Mouse (Mus musculus) lung, postnatal 36 days (tissue): ENCODE data around the gene 4833423E24Rik.

ENCODE experiments used
- DNase-seq: peaks from one replicate; pipeline ENCODE4 v3.0.0; 2022; ENCODE audit warnings: mixed read lengths

4833423E24Rik gene

DNA sequence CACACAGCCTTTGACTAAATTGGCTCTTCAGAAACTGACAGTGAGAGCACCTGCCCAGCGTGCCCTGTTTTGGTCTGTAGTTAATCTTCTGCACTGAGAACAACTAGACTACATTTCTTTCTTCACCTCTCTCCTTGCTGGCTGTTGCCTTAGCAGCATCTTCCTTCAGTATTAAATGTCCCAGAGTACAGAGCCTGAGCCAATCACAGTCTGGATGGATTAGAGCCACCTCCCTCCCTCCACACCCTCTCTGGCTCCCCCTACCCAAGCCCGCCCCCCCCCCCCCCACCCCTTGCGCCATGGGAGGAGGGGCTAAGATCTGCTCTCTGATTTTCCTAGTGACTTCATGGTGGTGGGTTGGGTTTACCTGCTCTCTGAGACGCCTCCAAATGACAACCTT is at the start of gene 4833423E24Rik:
4833423E24Rik (minus strand) TSS at position 146 of the 400 bp plus-strand sequence.
- no peak for DNase-seq

DNA sequence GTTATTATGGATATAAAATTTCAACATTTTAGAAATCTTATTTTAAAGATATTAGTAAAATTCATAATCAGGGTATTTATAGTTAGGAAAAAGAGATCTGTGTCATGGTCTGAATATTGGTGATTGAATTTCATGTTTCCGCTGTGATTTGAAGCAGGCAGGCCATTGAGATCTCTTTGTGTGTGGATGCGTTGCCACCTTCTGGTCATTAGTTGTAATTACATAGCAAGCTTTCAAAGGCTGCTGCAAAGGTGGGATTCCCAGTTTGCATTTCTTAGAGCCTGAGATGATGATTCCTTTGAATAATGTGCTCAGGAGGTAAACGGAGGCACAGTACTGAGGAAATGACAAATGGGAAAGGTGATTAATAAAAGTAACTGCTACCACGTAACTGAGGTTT is 42.4 kb upstream of the 4833423E24Rik start:
- DNase-seq, result peak; percentile 63

DNA sequence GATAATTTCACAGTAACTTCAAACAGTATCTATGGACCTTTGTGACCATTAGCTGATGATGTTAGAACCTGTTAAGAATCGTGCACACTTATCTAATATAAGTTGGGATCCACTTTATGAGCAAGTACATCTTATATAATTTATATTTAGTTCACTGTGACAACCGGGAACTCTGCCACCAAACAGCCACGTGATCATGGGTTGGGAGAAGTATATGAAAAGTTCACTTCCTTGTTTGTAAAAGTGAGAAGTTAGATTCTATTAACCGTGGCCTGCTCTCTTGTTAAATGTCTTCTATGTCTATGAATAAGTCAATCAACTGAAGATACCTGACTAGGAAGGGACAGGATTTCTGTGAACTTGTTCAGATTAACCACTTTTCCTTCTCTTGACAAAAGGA is 41.4 kb upstream of the 4833423E24Rik start:
- DNase-seq, result peak; percentile 35

DNA sequence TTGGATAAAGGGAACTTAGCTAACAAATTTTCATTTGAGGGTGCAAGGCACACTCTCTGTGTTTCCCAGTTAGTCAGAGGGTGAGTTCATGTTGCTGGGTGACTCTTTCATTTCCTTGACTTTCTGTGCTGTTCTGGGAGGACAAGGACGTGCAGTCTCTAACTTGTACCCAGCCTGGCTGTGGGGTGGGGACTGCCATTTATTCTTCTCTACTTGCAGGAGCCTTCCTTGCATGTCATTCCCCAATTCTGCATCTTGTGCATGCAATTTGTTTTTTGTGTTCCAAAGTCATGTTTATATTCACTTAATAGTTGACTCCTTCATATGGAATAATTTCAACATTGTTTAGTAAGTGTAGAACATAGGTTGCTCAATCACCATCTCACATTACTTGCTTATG is 36.0 kb upstream of the 4833423E24Rik start:
- no peak for DNase-seq

DNA sequence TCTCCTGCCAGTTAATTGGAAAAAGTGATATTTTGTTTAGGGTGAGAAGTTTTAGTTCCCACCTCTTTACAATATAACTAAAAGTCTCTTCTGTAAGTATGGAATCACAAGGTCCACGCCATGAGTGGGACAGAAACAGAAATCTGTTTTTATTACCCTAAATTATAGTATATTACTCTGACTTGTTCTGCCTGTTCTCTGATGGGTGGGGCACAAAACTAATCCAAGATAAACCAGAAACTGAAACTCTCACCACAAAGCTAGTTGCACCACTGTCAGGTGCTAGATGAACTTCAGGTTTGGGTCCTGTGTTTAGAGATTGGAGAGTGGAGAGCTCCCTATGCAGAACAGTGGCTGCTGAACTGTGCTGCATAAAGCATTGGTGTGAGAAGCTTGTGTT is 15.1 kb upstream of the 4833423E24Rik start:
- DNase-seq, result peak; percentile 3

DNA sequence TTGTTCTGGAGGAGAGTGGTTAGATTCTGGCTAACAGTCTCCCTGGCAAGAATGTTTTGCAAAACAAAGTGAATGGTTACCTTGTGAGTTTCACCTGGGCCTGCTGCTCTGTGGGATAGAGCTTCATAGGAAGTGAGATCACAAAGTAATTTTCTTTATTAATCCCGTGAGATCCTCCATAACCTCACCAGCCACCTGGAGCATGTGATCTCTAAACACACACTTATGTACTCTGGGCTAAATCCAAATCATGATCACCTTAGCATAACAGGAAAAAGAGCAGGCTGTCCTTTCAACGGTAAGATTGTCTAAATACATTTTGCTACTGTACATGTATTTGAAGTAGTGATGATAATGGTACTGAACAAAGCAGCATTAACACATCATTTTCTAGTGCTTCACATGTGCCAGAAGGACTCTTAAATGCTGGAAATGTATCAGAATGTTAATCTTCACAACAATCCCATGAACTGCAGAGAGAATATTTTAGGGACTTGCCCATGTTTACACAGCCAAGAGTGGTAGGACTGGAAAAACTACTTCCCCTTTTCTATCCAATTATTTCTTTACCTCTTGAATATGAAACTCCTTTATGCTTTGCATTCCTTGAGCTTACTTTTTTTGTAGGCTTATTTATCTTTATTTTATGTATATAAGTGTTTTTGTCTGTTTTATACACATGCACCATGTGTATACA is 13.4 kb upstream of the 4833423E24Rik start:
- DNase-seq, result peak; percentile 23

DNA sequence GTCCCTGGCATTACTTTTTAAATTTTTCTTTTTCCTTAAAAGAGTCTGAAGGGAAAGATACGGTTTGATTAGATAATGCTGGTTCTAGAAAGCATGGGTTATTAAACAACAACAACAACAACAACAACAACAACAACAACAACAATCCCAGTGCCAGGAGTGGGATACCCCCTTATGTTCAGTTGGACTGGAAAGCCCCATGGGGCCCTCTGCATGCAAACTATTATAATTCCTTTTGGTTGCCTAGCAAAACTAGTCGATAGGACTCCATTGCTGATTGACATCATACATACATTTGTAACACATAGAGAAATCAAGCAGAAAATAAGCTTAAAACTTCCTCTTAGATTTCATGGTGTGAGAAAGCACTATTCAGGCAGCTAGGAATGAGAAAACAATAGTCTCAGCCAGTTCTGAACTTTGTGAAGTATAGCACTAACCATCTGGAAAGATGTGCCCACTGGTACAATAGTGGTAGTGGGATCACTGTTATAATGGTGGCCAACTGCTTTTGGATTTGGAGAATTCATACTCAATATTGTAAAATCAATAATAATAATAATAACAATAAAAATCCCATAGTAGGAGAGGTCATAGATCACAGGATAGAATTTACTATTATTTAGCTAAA is 4.2 kb upstream of the 4833423E24Rik start:
- DNase-seq, result no peak

DNA sequence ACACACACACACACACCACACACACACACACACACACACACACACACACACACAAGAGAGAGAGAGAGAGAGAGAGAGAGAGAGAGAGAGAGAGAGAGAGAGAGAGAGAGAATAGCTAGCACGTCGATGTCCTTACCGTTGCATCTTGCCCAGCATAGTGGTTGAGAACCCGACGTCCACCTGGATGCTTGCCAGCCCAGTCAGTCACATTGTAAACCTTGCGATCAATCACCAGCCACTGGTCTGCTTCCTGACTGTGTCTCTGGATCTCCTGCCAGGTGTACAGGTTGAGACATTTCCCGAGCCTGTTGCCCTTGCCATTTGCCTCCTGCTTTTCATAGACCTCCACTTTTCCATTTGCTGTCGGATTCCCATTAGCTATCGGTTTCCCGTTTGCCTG is 532 bp downstream of the 4833423E24Rik start:
- no peak for DNase-seq

DNA sequence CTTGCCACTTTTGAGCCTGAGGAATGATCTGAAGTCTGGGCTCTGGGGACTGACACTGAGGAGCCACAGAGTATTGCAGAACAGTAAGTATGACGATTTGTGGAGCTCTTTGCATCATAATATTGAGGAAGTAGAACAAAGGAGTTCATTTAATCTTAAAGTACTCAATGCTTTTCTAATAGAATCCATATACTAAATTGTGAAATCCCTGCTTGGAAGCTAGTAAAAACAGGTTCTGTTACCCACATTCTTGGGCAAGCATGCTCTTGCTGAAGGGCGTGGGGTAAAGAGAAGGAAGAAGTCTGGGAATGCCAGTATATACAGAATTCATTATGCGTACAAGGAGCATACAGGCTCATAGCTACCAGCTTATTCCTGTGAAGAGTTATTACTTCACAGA is 8.4 kb downstream of the 4833423E24Rik start:
- no peak for DNase-seq

DNA sequence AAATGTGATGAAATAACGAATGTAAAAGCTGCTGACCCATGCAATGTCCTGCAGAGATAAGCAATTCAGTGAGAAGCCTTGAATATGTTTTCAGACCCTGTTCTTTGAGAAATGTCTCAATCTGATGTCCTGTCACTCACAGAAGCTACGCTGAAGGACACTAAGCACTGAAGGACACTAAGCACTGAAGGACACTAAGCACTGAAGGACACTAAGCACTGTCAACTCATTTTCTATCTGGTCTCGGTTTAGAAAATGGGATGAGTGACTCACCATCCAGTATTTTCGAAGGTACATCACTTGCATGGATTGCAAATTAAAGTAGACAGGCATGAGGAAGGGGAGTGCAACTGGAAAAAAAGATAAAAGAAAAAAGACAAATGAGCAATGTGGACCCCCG is 28.4 kb downstream of the 4833423E24Rik start:
- DNase-seq, result no peak

DNA sequence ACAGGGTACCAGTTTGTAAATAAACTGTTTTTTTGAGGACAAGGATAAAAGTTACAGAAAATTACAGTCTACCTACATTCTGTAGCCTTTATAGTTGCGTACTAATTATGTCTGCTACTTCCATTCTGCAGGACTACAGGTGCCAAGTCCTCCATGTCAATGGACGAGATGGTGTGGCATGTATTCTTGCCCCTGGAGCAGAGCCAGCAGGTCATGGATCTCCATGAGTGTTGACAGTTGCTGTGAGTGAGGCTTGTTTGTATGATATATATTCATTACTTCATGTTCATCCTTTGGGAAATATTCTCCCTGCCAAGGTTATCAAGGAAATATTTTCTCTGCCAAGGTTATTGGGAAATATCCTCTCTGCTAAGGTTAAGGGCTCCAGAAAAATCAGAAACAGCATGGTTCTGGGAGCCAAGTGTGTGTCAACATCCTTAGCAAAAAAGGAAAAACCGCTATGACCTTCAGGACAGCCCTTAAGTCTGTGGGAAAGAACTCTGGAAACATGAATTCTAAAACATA is 52.0 kb downstream of the 4833423E24Rik start:
- DNase-seq, result peak; percentile 37

DNA sequence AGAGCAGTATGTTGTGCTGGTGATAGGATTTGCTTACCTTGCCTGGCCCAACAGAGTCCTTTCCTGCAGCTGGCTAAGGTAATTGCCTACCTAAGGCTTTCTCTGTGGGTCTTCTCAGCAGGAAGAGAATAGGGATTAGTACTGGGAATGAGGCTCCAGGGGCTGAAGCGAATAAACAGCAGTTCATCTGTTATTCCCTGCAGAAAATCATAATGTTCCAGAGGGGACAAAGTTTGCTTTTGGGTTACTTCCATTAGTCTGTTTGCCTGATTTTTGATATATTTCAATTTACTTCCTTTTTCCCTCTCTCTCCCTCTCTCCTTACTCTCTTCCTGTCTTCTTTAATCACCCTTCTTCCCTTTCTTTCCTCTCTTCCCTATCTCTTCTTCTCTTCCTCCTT is 75.3 kb downstream of the 4833423E24Rik start, which contains the start of gene Olfr995:
Olfr995 (minus strand) TSS at position 101 of the 400 bp plus-strand sequence.
- no peak for DNase-seq

DNA sequence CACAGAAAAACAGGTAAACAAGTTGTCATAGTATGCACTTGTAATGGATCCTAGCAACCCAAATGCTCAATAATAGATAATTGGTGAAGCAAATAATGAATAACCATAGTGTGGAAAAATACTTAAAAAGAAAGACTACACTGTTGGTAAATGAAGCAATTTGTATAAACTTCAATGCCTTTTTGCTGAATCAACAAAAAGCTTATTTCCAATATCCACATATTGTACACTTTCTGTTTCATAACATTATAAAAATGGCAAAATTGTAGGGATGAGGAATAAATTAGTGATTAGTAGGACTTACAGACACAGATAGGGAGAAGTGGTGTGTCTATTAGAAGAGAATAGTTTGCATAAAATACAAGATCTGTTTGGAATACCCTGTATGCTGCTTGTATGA is 76.3 kb downstream of the 4833423E24Rik start:
- DNase-seq, result no peak

DNA sequence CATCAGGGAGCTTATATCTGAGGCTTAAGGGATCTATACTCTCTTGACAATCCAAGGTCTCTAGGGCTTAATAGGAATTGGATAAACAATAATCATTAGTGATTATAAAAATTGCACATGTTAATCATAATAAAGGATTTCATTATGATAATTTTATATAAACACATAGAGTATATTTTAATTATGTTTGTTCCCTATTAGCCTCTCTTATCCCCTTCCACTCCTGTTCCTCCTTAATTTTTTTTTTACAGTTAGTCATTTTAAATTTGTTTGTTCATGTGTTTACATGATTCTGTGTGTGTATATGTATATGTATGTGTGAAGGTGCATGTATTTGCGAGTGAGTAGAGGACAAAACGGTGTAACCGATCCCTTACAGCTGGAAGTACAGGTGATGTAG is 82.5 kb downstream of the 4833423E24Rik start, which contains the start of gene Olfr994:
Olfr994 (minus strand) TSS at position 101 of the 400 bp plus-strand sequence.
- no peak for DNase-seq
